ENCODE assay signal across 9 mouse cellular contexts in genomic region chr2:167949250-167949649, GRCm38 (mm10). TPM values are rescaled to one million over a fixed set of nuclear protein-coding genes. Genes with fewer than 3 reads are reported as not detected.
DNase-seq lines count a peak whose midpoint lies in the region; ATAC-seq and TF ChIP-seq lines count a peak whose summit lies in the region.
"Had no signal": no experiment of that assay in that cellular context is flagged by ENCODE, and none has a peak within 500 bp of the region (broad histone marks: within the 10 kb centered on the region; RNA-seq: fewer than 3 reads in every experiment).

No protein-coding gene starts in this region.

- no peak for TF ChIP-seq POLR2A in lung, adult 2 months (IDR thresholded peaks at IDR 0.05; ENCODE audit: borderline replicate concordance, extremely low read depth, low read depth, low read length)
- no peak for TF ChIP-seq POLR2A in bone marrow macrophage, adult 2 months (IDR thresholded peaks at IDR 0.05; ENCODE audit: borderline replicate concordance, low read depth, low read length)

- H3K27me3 ChIP-seq in stomach, embryonic 14.5 days (ENCODE audit: control insufficient read depth, insufficient read depth, low read length): no peaks in the 10 kb centered on the region
- H3K27me3 ChIP-seq in forebrain, embryonic 14.5 days (replicated peaks; ENCODE audit: control insufficient read depth, insufficient read depth, low read length): no peaks in the 10 kb centered on the region

- no peak for TF ChIP-seq CTCF in lung, adult 2 months (IDR thresholded peaks at IDR 0.05; ENCODE audit: insufficient read depth, low read length)
- no peak for TF ChIP-seq CTCF in bone marrow macrophage, adult 2 months (IDR thresholded peaks at IDR 0.05; ENCODE audit: low read depth, low read length)

- ATAC-seq in stomach, embryonic 14.5 days (ENCODE audit: insufficient number of reproducible peaks, insufficient read depth, low FRiP score, low read depth): no peak
- no peak for ATAC-seq in forebrain, embryonic 14.5 days

- no peak overlapping the region for H3K9ac ChIP-seq in stomach, embryonic 14.5 days (replicated peaks; ENCODE audit: low read depth, low read length)
- H3K9ac ChIP-seq in forebrain, embryonic 14.5 days (ENCODE audit: low read length): no peak overlapping the region

- H3K4me3 ChIP-seq in lung, adult 2 months (replicated peaks; ENCODE audit: extremely low read depth, low read depth, low read length): no peak overlapping the region
- H3K4me3 ChIP-seq in bone marrow macrophage, adult 2 months (ENCODE audit: insufficient read depth, low read length): no peak overlapping the region
- no peak overlapping the region for H3K4me3 ChIP-seq in stomach, embryonic 14.5 days (ENCODE audit: low read depth, low read length)
- H3K4me3 ChIP-seq in forebrain, embryonic 14.5 days (ENCODE audit: low read depth, low read length): no peak overlapping the region

- peak overlapping the region; percentile 89 for H3K27ac ChIP-seq in bone marrow macrophage, adult 2 months (ENCODE audit: insufficient read depth, low read depth, low read length)
- peak overlapping the region; percentile 33; the same call in 1 of the 2 replicates for H3K27ac ChIP-seq in stomach, embryonic 14.5 days (ENCODE audit: low read length)
- H3K27ac ChIP-seq in forebrain, embryonic 14.5 days (ENCODE audit: low read depth, low read length): no peak overlapping the region

- H3K9me3 ChIP-seq in stomach, embryonic 14.5 days (ENCODE audit: control insufficient read depth, low read depth, low read length): no peaks in the 10 kb centered on the region
- H3K9me3 ChIP-seq in forebrain, embryonic 14.5 days (replicated peaks; ENCODE audit: control insufficient read depth, low read length): no peaks in the 10 kb centered on the region

- peak; percentile 54 to 63 for DNase-seq in lung, adult 18-20 months
- DNase-seq in lung, adult 2 months: no peak
- DNase-seq in liver (peak; percentile 32), MN1 (ENCODE audit: low spot score) (no peak)
- no peak for DNase-seq in forebrain, embryonic 14.5 days (ENCODE audit: low spot score)
- DNase-seq in frontal cortex, postnatal 10 days (ENCODE audit: low spot score in 2 of 2): no peak
- DNase-seq: cerebellum, adult 11-12 months had no signal

- 13% methylated on average over 6 of the region's 6 CpGs for WGBS in lung, adult 2 months
- 58% methylated on average over 6 of the region's 6 CpGs for WGBS in stomach, embryonic 14.5 days
- WGBS in forebrain, embryonic 14.5 days: 77% methylated on average over 6 of the region's 6 CpGs

- no peak overlapping the region for H3K4me2 ChIP-seq in stomach, embryonic 14.5 days (replicated peaks; ENCODE audit: low read depth, low read length)
- no peak overlapping the region for H3K4me2 ChIP-seq in forebrain, embryonic 14.5 days (ENCODE audit: low read length)

- no peaks in the 10 kb centered on the region; the same call in 1 of the 2 replicates for H3K36me3 ChIP-seq in stomach, embryonic 14.5 days (ENCODE audit: control insufficient read depth, insufficient read depth, low read length)
- H3K36me3 ChIP-seq in forebrain, embryonic 14.5 days (ENCODE audit: control insufficient read depth, insufficient read depth, low read length): 0 out of 2 replicates have a peak, but pooled peaks cover 5% of the 10 kb centered on the region

- H3K4me1 ChIP-seq in lung, adult 2 months (ENCODE audit: control insufficient read depth, insufficient read depth, low read length): peaks cover 43% of the 10 kb centered on the region
- H3K4me1 ChIP-seq in bone marrow macrophage, adult 2 months (ENCODE audit: control insufficient read depth, insufficient read depth, low read length): peaks cover 83% of the 10 kb centered on the region
- peaks cover 14% of the 10 kb centered on the region; the same call in 1 of the 2 replicates for H3K4me1 ChIP-seq in stomach, embryonic 14.5 days (ENCODE audit: control insufficient read depth, insufficient read depth, low read length)
- H3K4me1 ChIP-seq in forebrain, embryonic 14.5 days (ENCODE audit: control insufficient read depth, insufficient read depth, low read length): 0 out of 2 replicates have a peak, but pooled peaks cover 3% of the 10 kb centered on the region

RNA-seq across cellular contexts. Expression of gene Ptpn1, which starts 17.4 kb away (rescaled TPM):
- polyA plus RNA-seq in lung, adult 2 months (2012; rRNA removed): 65.9 and 69.9 TPM in 2 replicates
- polyA plus RNA-seq in bone marrow macrophage, adult 2 months (2012; ENCODE audit: insufficient read depth, insufficient read length, missing spikeins): 84.4 and 94.5 TPM in 2 replicates
- polyA plus RNA-seq in stomach, embryonic 14.5 days (2014; fragmentation: Nextera tagmentation; extraction: Ambion mirVana): 41.0 and 42.7 TPM in 2 replicates
- 65.1 and 79.2 TPM in 2 replicates for polyA plus RNA-seq in forebrain, embryonic 14.5 days (2014; fragmentation: Nextera tagmentation; extraction: Ambion mirVana)

Comparison
In these comparisons a context has a peak if more than half of its experiments do, and no peak if none do; other contexts are left out.
1. DNase-seq: peak in lung, adult 18-20 months (2 of 2) and liver (single experiment); none in lung, adult 2 months (single experiment), MN1 (single experiment), forebrain, embryonic 14.5 days (single experiment) and frontal cortex, postnatal 10 days (0 of 2).